Mouse (Mus musculus) cerebral cortex, adult 2 months (tissue): ENCODE measurements around the gene Rgma.

Source experiments
- WGBS: fragments of 180-500 bp; shearing (Covaris S2); methylation state at CpG from one replicate; pipeline ENCODE4 v1.1.7; 2018; 5-methylcytosine and 5-hydroxymethylcytosine counted together

Rgma gene

GRCm38 (mm10) chr7:73371587-73372321 lies 3.6 kb upstream of the Rgma start:
- 62% methylated on average over 10 of the region's 10 CpGs for WGBS

- 5% methylated on average over 29 of the region's 29 CpGs for WGBS
These were observed 2.8 kb upstream of the Rgma start for GRCm38 (mm10) chr7:73372352-73372970.

- WGBS, result 8% methylated on average over 14 of the region's 14 CpGs
These were observed 582 bp upstream of the Rgma start for GRCm38 (mm10) chr7:73374727-73375126.

- 1% methylated on average over 39 of the region's 39 CpGs for WGBS
These were observed 1.0 kb downstream of the Rgma start for GRCm38 (mm10) chr7:73376101-73377001.

GRCm38 (mm10) chr7:73377307-73377706 lies 2.0 kb downstream of the Rgma start:
- 44% methylated on average over 12 of the region's 12 CpGs for WGBS

- 56% methylated on average over 6 of the region's 6 CpGs for WGBS
These were observed 2.7 kb downstream of the Rgma start for GRCm38 (mm10) chr7:73378034-73378433.

- 40% methylated on average over 7 of the region's 7 CpGs for WGBS
These were observed 7.5 kb downstream of the Rgma start for GRCm38 (mm10) chr7:73382843-73383242.

GRCm38 (mm10) chr7:73388866-73389265 lies 13.6 kb downstream of the Rgma start:
- 88% methylated on average over 2 of the region's 2 CpGs for WGBS

GRCm38 (mm10) chr7:73389419-73389818 lies 14.1 kb downstream of the Rgma start:
- 44% methylated on average over 9 of the region's 9 CpGs for WGBS

GRCm38 (mm10) chr7:73389871-73390294 lies 14.6 kb downstream of the Rgma start:
- 14% methylated on average over 15 of the region's 15 CpGs for WGBS

GRCm38 (mm10) chr7:73390426-73391001 lies 15.2 kb downstream of the Rgma start:
- 10% methylated on average over 18 of the region's 18 CpGs for WGBS

GRCm38 (mm10) chr7:73391002-73391517 lies 15.8 kb downstream of the Rgma start:
- whole genome bisulfite sequencing, result under 1% methylated on average over 40 of the region's 42 CpGs

- 2% methylated on average over 39 of the region's 39 CpGs for WGBS
These were observed 16.4 kb downstream of the Rgma start for GRCm38 (mm10) chr7:73391518-73392321.

GRCm38 (mm10) chr7:73392359-73392758 lies 17.1 kb downstream of the Rgma start:
- 26% methylated on average over 9 of the region's 9 CpGs for WGBS

- WGBS, result 56% methylated on average over 9 of the region's 9 CpGs
These were observed 18.2 kb downstream of the Rgma start for GRCm38 (mm10) chr7:73393307-73394012.

- WGBS, result 40% methylated on average over 4 of the region's 4 CpGs
These were observed 18.7 kb downstream of the Rgma start for GRCm38 (mm10) chr7:73394013-73394409.

GRCm38 (mm10) chr7:73398319-73398718 lies 23.0 kb downstream of the Rgma start:
- WGBS, result 17% methylated on average over 11 of the region's 11 CpGs

- 22% methylated on average over 19 of the region's 19 CpGs for WGBS
These were observed 23.6 kb downstream of the Rgma start for GRCm38 (mm10) chr7:73398806-73399442.

GRCm38 (mm10) chr7:73399501-73400044 lies 24.3 kb downstream of the Rgma start:
- 6% methylated on average over 19 of the region's 19 CpGs for WGBS
